Mouse (Mus musculus) liver, embryonic 11.5 days (tissue): ENCODE measurements around the gene Clasp2. TPM values are rescaled to one million over a fixed set of nuclear protein-coding genes. Genes with fewer than 3 reads are reported as not detected.
"Not testable (repeated sequence)": the region's sequence is repeated elsewhere in the genome, so short reads cannot be mapped to it uniquely, and the experiment has no call there.

Source experiments
- ATAC-seq: fragments of 200-750 bp; cut with Nextera tagmentation; replicated peaks from 2 replicates; pipeline ENCODE4 v1.8.0; 2017; ENCODE audit warnings: moderate number of reproducible peaks, mild to moderate bottlenecking, moderate TSS enrichment, moderate library complexity; ENCODE audit not compliant: low FRiP score
- DNase-seq: peaks from one replicate; pipeline ENCODE4 v3.0.0-alpha.2; 2017; ENCODE audit warnings: low spot score
- H3K27ac ChIP-seq: fragments of 300-500 bp; sonication (generic); 2 replicates; pipeline ENCODE4 v1.5.1; 2014; ENCODE audit warnings: mild to moderate bottlenecking, low read depth, low read length, control low read depth
- H3K27me3 ChIP-seq: fragments of 300-500 bp; sonication (generic); replicated peaks from 2 replicates; pipeline ENCODE4 v1.6.1; 2014; ENCODE audit warnings: low read length, mixed read lengths; ENCODE audit not compliant: control insufficient read depth, insufficient read depth
- H3K36me3 ChIP-seq: fragments of 300-500 bp; sonication (generic); 2 replicates; pipeline ENCODE4 v1.6.1; 2014; ENCODE audit warnings: mild to moderate bottlenecking, low read length, moderate library complexity, mixed read lengths; ENCODE audit not compliant: control insufficient read depth, insufficient read depth
- H3K4me1 ChIP-seq: fragments of 300-500 bp; sonication (generic); replicated peaks from 2 replicates; pipeline ENCODE4 v1.6.1; 2014; ENCODE audit warnings: low read length, mixed read lengths; ENCODE audit not compliant: control insufficient read depth, insufficient read depth
- H3K4me2 ChIP-seq: fragments of 300-500 bp; sonication (generic); 2 replicates; pipeline ENCODE4 v1.6.1; 2014; ENCODE audit warnings: mild to moderate bottlenecking, control low read depth, moderate library complexity
- H3K4me3 ChIP-seq: fragments of 300-500 bp; sonication (generic); 2 replicates; pipeline ENCODE4 v1.5.1; 2014; ENCODE audit warnings: low read depth, low read length, control low read depth
- H3K9ac ChIP-seq: fragments of 300-500 bp; sonication (generic); 2 replicates; pipeline ENCODE4 v1.6.1; 2014; ENCODE audit warnings: low read depth, low read length, control low read depth
- H3K9me3 ChIP-seq: fragments of 300-500 bp; sonication (generic); 2 replicates; pipeline ENCODE4 v1.6.1; 2016; ENCODE audit warnings: low read length, inconsistent platforms, mixed read lengths; ENCODE audit not compliant: control insufficient read depth
- WGBS: fragments of 180-500 bp; shearing (Covaris S2); extraction: QIAGEN DNeasy Blood & Tissue Kit; methylation state at CpG from one replicate; pipeline ENCODE4 v1.1.7; 2014; 5-methylcytosine and 5-hydroxymethylcytosine counted together
- polyA plus RNA-seq: library from polyadenylated mRNA; unstranded; fragments of >200 nt; fragmentation: Nextera tagmentation; extraction: Ambion mirVana; gene quantifications from 2 replicates; pipeline ENCODE4 v1.2.1, GENCODE M21; 2014

Gene Clasp2
- polyA plus RNA-seq, 1 experiment from 2014 or later: 30.5 TPM

DNA sequence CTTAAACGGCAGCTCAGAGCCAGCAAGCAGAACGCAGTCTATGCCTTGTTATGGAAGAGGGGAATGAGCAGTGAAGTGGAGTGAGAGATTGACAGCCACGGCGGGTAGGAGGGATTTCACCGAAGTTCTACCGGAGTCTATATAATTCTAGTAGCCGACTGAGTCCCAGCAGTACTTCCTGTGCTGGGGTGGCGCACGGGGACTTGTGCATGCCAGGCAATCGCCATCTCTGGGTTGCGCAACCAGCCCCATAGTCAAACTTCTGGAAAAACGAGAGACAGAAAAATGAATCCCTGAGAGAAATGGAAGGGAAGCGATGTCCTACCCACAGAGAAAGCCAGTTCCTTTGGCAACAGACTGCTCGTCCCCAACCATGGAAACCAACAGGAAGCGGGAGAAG, 16.6 kb upstream of the Clasp2 start:
- WGBS: 70% methylated on average over 15 of the region's 15 CpGs
- Histone ChIP-seq H3K4me1 (no peaks in the 10 kb centered on the region), H3K27me3 (no peaks in the 10 kb centered on the region), H3K4me3 (no peak overlapping the region), H3K27ac (no peak overlapping the region), H3K9me3 (no peaks in the 10 kb centered on the region), H3K36me3 (no peaks in the 10 kb centered on the region), H3K9ac (no peak overlapping the region), H3K4me2 (no peak overlapping the region)
- ATAC-seq (no peak), DNase-seq (no peak)

DNA sequence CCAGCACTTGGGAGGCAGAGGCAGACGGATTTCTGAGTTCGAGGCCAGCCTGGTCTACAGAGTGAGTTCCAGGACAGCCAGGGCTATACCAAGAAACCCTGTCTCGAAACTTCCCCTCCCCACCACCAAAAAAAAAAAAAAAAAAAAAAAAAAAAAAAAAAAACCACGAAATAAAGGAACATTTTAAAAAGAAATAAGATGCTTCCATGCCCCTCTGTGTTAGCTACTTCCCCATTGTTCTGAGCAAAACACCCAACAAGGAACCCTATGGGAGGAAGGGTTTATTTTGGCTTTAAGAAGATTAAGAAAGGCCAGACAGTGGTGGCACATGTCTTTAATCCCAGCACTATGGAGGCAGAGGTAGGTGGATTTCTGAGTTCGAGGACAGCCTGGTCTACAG, 15.7 kb upstream of the Clasp2 start:
- 77% methylated on average over 5 of the region's 5 CpGs for WGBS
- ATAC-seq, DNase-seq, H3K4me1 ChIP-seq, H3K4me2 ChIP-seq, H3K4me3 ChIP-seq, H3K27ac ChIP-seq, H3K9me3 ChIP-seq, H3K36me3 ChIP-seq, H3K27me3 ChIP-seq, H3K9ac ChIP-seq: not testable (repeated sequence)

DNA sequence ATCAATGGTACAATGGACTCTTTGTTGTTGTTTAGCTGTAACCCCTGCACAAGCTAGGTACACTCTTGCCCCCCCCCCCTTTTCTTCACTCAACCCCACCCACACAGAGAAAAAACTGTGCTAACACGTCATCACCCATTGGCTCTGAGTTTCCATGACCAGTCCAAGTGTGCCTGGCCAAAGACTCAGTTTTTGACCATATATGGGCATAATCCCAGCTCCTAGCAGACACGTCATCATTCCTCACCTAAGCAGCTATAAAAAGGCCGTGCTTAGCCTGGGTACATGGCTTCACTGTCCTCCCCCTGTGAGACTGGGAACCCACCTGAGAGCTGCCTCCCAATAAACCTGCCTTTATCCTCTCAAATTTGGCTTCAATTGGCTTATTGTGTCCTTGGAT, 15.1 kb upstream of the Clasp2 start:
- H3K4me2 ChIP-seq: no peak overlapping the region
- no peaks in the 10 kb centered on the region for H3K36me3 ChIP-seq
- 74% methylated on average over 3 of the region's 3 CpGs for WGBS
- ATAC-seq: no peak
- no peak overlapping the region for H3K4me3 ChIP-seq
- H3K9me3 ChIP-seq: no peaks in the 10 kb centered on the region
- DNase-seq: no peak
- no peaks in the 10 kb centered on the region for H3K4me1 ChIP-seq
- no peak overlapping the region for H3K27ac ChIP-seq
- H3K27me3 ChIP-seq: no peaks in the 10 kb centered on the region
- H3K9ac ChIP-seq: no peak overlapping the region

DNA sequence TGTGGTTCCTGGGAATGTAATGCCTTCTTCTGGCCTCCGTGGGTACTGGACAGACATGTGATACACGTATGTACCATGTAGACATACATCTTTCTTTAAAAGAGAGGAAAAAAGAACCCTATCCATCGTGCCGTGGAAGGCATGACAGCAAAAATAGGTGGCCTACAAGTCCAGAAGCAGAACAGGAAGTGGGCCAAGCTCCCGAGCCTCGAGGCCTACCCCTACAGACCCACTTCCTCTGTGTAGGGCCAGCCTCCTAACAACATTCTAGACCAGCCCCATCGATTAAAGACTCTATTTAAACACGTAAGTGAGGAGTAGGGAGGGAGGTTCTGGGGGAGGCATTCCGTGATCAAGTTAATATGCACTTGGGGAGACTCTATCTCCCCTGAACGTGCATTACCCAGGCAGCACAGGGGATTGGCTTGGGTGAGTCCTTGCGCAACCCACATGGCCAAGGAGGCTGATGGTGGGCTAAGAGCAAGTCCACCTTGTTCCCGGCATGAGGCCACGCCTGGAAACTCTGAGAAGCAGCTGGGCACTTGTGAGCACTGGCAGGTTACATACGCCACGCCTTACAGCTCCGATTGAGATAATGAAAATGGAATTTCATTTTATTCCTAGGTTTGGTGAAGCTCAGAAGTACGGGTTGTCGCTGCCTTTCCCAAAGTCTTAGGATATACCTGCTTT, 14.1 kb upstream of the Clasp2 start:
- Histone ChIP-seq H3K9ac (no peak overlapping the region), H3K9me3 (no peaks in the 10 kb centered on the region), H3K4me1 (no peaks in the 10 kb centered on the region), H3K4me3 (no peak overlapping the region), H3K27me3 (no peaks in the 10 kb centered on the region), H3K4me2 (no peak overlapping the region), H3K27ac (no peak overlapping the region), H3K36me3 (no peaks in the 10 kb centered on the region)
- no peak for ATAC-seq
- DNase-seq: no peak
- WGBS: 78% methylated on average over 18 of the region's 18 CpGs

DNA sequence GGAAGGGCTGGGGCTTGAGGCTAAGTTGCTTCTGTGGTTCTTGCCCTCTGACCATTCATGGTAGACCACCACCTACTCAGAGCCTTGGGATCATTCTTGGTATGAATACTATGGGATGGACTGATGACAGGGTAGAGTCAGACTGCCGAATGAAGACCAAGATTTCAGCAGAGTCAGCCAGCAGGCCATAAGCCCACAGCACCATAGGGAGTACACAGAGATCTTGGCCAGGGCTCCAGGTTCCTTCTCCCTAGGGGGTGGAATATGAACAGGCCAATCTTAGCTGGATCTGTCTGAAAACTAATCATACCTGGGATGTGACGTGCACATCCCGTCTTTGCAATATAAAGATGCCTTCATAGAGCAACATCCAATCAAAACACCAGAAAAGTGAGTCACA, 9.7 kb upstream of the Clasp2 start:
- Histone ChIP-seq H3K4me3 (no peak overlapping the region), H3K27me3 (no peaks in the 10 kb centered on the region), H3K27ac (no peak overlapping the region), H3K4me2 (no peak overlapping the region), H3K4me1 (no peaks in the 10 kb centered on the region), H3K9me3 (no peaks in the 10 kb centered on the region), H3K36me3 (no peaks in the 10 kb centered on the region), H3K9ac (no peak overlapping the region)
- 86% methylated on average over 3 of the region's 3 CpGs for WGBS
- no peak for ATAC-seq
- no peak for DNase-seq

DNA sequence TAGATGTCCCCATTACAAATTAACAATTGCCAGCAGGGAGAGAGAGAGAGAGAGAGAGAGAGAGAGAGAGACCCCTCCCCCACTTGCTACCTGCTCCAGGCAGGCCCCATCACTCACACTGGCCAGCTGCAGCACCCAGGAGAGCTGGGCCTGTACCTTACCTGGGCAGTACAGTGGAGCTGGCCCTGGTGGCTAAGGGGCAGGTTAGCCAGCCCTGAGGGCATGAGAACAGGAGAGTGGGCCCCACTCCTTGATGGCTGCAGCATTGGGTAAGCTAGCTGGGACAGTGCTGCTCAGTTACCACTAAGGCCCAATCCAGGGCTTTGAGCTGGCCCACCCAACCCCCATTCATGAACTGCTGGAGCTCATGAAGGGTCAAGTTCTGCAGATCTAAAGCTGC, 5.4 kb upstream of the Clasp2 start:
- ATAC-seq: no peak
- Histone ChIP-seq H3K4me1 (peaks cover 6% of the 10 kb centered on the region), H3K36me3 (no peaks in the 10 kb centered on the region), H3K27ac (no peak overlapping the region), H3K9ac (no peak overlapping the region), H3K27me3 (no peaks in the 10 kb centered on the region), H3K9me3 (no peaks in the 10 kb centered on the region), H3K4me2 (no peak overlapping the region), H3K4me3 (no peak overlapping the region)
- no peak for DNase-seq

DNA sequence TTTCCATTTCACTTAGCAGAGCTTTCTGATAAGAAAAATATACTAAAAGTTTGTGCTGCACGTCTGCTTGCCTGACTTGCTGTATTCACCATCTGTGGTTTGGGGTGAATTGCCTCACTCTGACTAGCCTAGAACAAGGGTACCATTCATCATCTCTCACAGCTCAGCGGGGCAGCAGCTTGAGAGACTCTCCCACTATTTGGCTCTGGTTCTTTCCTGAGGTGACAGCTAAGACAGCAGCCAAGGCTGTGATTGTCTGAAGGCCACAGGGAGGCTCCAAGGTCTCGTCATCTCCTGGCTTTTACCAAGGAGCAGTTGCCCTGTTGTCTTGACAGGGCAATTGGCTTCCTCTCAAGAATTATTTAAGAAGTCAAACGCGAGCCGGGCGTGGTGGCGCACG, 3.3 kb upstream of the Clasp2 start:
- Histone ChIP-seq H3K36me3 (no peaks in the 10 kb centered on the region), H3K9me3 (no peaks in the 10 kb centered on the region), H3K4me1 (peaks cover 8% of the 10 kb centered on the region), H3K4me2 (no peak overlapping the region), H3K27me3 (no peaks in the 10 kb centered on the region), H3K9ac (no peak overlapping the region), H3K4me3 (no peak overlapping the region), H3K27ac (no peak overlapping the region)
- WGBS: 73% methylated on average over 9 of the region's 9 CpGs
- no peak for ATAC-seq
- no peak for DNase-seq

DNA sequence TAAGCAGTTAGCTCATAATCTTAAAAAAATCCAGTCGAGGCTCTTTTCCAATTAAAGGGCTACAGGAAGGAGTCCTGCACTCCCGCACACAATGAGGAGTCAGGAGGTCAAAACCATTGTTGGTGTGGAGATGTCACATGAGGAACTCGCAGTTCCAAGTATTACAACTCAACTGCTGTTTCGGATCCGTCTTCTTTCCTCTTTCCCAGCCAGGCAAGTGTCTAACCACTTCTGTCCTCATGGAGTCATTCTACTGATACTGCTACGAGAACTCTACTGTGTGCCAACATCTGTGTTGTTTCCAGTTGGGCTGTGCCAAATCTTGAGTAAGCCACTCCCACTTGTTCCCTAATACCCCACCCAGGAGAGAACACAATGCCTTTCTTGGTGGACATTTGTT, 2.3 kb upstream of the Clasp2 start:
- WGBS: 80% methylated on average over 6 of the region's 6 CpGs
- H3K9ac ChIP-seq: no peak overlapping the region
- no peak overlapping the region for H3K4me3 ChIP-seq
- H3K36me3 ChIP-seq: no peaks in the 10 kb centered on the region
- no peak for ATAC-seq
- H3K4me2 ChIP-seq: no peak overlapping the region
- DNase-seq: no peak
- no peaks in the 10 kb centered on the region for H3K27me3 ChIP-seq
- no peaks in the 10 kb centered on the region for H3K9me3 ChIP-seq
- H3K4me1 ChIP-seq: peaks cover 14% of the 10 kb centered on the region
- H3K27ac ChIP-seq: no peak overlapping the region

DNA sequence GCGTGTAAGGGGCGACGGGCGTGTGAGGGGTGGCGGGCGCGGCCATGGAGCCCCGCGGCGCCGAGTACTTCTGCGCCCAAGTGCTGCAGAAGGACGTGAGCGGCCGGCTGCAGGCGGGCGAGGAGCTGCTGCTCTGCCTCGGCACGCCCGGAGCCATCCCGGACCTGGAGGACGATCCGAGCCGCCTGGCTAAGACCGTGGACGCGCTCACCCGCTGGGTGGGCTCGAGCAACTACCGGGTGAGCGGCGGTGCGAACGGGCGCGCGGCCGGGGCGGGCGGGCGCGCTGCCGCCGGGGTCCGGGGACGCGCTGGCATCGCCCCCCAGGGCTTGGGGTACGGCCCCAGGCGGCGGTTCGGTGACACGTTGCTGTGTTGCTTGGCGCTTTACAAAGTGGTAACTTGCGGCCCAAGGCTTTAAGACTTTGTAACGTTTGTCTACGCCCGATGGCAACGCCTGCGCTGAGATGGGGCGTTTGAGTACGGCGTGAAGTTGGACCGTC, 414 bp downstream of the Clasp2 start:
- no peaks in the 10 kb centered on the region for H3K9me3 ChIP-seq
- peak overlapping the region; percentile 74 for H3K9ac ChIP-seq
- ATAC-seq: peak; percentile 74
- WGBS: under 1% methylated on average over 64 of the region's 64 CpGs
- H3K4me1 ChIP-seq: peaks cover 14% of the 10 kb centered on the region
- H3K4me2 ChIP-seq: peak overlapping the region; percentile 99
- H3K36me3 ChIP-seq: no peaks in the 10 kb centered on the region
- DNase-seq: peak; percentile 76
- H3K4me3 ChIP-seq: peak overlapping the region; percentile 67
- H3K27ac ChIP-seq: peak overlapping the region; percentile 49
- no peaks in the 10 kb centered on the region for H3K27me3 ChIP-seq
